Mouse (Mus musculus) liver, embryonic 14.5 days (tissue): ENCODE results near the gene Vstm2a.

ENCODE experiments used
- CTCF ChIP-seq: IDR thresholded peaks from 2 replicates; pipeline ENCODE4 v1.5.1; 2016; ENCODE audit warnings: antibody characterized with exemption, low read depth, control low read depth
- EP300 ChIP-seq: IDR thresholded peaks from 2 replicates; pipeline ENCODE4 v1.6.1; 2016; ENCODE audit warnings: antibody characterized with exemption, low read depth

DNA sequence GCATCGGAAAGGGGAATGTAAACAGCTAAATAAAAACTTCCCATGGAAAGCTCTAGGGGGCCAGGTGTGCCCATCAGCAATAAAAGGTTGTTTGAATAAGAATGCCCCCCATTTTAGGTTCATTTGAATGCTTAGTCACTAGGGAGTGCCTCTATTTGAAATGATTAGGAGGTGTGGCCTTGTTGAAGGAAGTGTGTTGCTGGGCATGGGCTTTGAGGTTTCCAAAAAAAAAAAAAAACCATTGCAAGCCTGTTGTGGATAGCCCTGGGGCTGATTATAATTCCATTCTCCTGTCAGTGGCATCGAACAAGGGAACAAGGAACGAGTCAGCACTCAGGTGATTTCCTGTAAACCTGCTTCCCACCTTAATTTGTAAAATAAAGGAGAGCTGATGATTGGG is 87.7 kb downstream of the Vstm2a start:
- TF ChIP-seq CTCF (no peak), EP300 (no peak)
